Mouse (Mus musculus) liver, adult 2 months (tissue): Measurements from ENCODE around the gene Ogg1. TPM values are rescaled to one million over a fixed set of nuclear protein-coding genes. Genes with fewer than 3 reads are reported as not detected.

Source experiments
- DNase-seq: peaks from one replicate; pipeline ENCODE4 v3.0.0-alpha.2; 2011; ENCODE audit warnings: low read depth, low spot score; ENCODE audit errors: extremely low read depth
- H3K27ac ChIP-seq: fragments of 200-500 bp; replicated peaks from 2 replicates; pipeline ENCODE4 v1.5.1; 2012; ENCODE audit warnings: low read depth, mild to moderate bottlenecking, control low read depth, inconsistent platforms, low read length; ENCODE audit not compliant: insufficient read depth
- H3K27me3 ChIP-seq: fragments of 200-500 bp; 2 replicates; pipeline ENCODE4 v1.6.1; 2012; ENCODE audit warnings: mild to moderate bottlenecking, moderate library complexity, low read length, inconsistent platforms; ENCODE audit not compliant: control insufficient read depth, insufficient read depth
- H3K36me3 ChIP-seq: fragments of 200-500 bp; 2 replicates; pipeline ENCODE4 v1.6.1; 2012; ENCODE audit warnings: low read length, inconsistent platforms; ENCODE audit not compliant: control insufficient read depth, insufficient read depth
- H3K4me1 ChIP-seq: fragments of 200-500 bp; 2 replicates; pipeline ENCODE4 v1.6.1; 2011; ENCODE audit warnings: low read length; ENCODE audit not compliant: control insufficient read depth, insufficient read depth
- H3K4me3 ChIP-seq: fragments of 200-500 bp; 2 replicates; pipeline ENCODE4 v1.5.1; 2011; ENCODE audit warnings: low read depth, mild to moderate bottlenecking, control low read depth, low read length, moderate library complexity; ENCODE audit not compliant: insufficient read depth
- H3K79me2 ChIP-seq: fragments of 200-500 bp; 2 replicates; pipeline ENCODE4 v1.6.1; 2012; ENCODE audit warnings: inconsistent platforms, mild to moderate bottlenecking, low read length, moderate library complexity; ENCODE audit not compliant: control insufficient read depth, insufficient read depth
- H3K9ac ChIP-seq: fragments of 200-500 bp; 2 replicates; pipeline ENCODE4 v1.6.1; 2012; ENCODE audit warnings: low read depth, mild to moderate bottlenecking, control low read depth, inconsistent platforms, low read length
- CTCF ChIP-seq: fragments of 200-500 bp; IDR thresholded peaks from 2 replicates; pipeline ENCODE4 v1.5.1; 2011; ENCODE audit warnings: low read depth, low read length, control low read depth
- POLR2A ChIP-seq: fragments of 200-500 bp; IDR thresholded peaks from 2 replicates; pipeline ENCODE4 v1.6.1; 2011; ENCODE audit warnings: low read length, control low read depth; ENCODE audit not compliant: insufficient read depth; ENCODE audit errors: extremely low read depth
- WGBS: fragments of 180-500 bp; shearing (Covaris S2); methylation state at CpG from one replicate; pipeline ENCODE4 v1.1.7; 2018; 5-methylcytosine and 5-hydroxymethylcytosine counted together
- polyA plus RNA-seq: library from polyadenylated mRNA; depleted of rRNA; stranded (reverse); fragments of >200 nt; gene quantifications from 2 replicates; pipeline ENCODE4 v1.2.3, GENCODE M21; 2012
- total RNA-seq: library from RNA; depleted of rRNA; stranded (reverse); fragments of >200 nt; gene quantifications from 2 replicates; pipeline ENCODE4 v1.2.3, GENCODE M21; 2014

The Ogg1 gene
- total and polyA plus RNA-seq, 2 experiments: 4.8 to 10.4 TPM

DNA sequence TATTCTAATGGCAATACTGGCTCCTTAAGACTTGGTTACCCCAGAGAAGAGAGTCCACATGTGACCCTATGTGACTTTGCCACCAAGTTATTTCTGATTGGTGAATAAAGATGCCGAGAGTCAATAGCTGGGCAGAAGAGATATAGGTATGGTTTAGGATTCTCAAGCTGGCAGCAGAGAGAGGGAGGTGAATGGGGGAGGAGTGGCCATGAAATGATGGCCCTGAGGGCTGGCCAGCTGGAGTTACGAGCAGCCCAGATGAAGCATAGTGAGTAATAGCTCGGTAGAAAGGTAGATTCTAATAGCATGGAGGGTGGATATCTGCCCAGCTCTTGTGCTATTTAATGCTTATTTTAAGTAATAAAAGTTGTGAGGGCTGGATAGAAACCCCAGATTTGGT, 26.0 kb downstream of the Ogg1 start:
- no peak overlapping the region for H3K9ac ChIP-seq

DNA sequence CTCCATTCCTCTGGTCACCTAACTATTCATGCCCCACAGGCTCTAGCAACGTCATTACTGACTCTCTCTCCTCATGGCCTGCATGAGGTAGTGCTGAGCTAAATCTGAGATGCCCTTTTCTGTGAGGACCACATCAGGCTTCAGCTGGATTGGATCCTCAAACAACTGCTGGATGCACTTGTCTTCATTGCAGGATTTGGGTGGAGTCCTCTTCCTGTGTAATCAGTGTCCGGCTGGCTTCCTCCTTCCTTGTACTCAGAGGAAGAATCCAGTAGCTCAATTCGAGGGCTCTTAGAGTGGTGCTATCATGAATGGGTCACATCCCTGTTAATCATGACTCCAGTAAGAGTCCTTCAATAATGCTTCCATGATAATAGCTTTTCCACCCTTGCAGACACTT, 26.9 kb downstream of the Ogg1 start:
- no peak for DNase-seq
- Histone ChIP-seq H3K36me3 (no peaks in the 10 kb centered on the region), H3K27ac (no peak overlapping the region), H3K9ac (no peak overlapping the region), H3K4me3 (no peak overlapping the region), H3K27me3 (no peaks in the 10 kb centered on the region), H3K4me1 (peaks cover 1% of the 10 kb centered on the region; the same call in 1 of the 2 replicates), H3K79me2 (no peaks in the 10 kb centered on the region)
- WGBS: 72% methylated on average over 3 of the region's 3 CpGs
- TF ChIP-seq CTCF: no peak
- no peak for TF ChIP-seq POLR2A

More for the DNA sequence above, 26.0 kb downstream of the Ogg1 start:
- H3K27me3 ChIP-seq: no peaks in the 10 kb centered on the region
- H3K27ac ChIP-seq: no peak overlapping the region
- WGBS: 80% methylated on average over 3 of the region's 3 CpGs
- H3K79me2 ChIP-seq: no peaks in the 10 kb centered on the region
- TF ChIP-seq POLR2A: no peak
- no peak for TF ChIP-seq CTCF
- no peaks in the 10 kb centered on the region for H3K36me3 ChIP-seq
- no peak for DNase-seq
- H3K4me1 ChIP-seq: peaks cover 1% of the 10 kb centered on the region; the same call in 1 of the 2 replicates
- H3K4me3 ChIP-seq: no peak overlapping the region

DNA sequence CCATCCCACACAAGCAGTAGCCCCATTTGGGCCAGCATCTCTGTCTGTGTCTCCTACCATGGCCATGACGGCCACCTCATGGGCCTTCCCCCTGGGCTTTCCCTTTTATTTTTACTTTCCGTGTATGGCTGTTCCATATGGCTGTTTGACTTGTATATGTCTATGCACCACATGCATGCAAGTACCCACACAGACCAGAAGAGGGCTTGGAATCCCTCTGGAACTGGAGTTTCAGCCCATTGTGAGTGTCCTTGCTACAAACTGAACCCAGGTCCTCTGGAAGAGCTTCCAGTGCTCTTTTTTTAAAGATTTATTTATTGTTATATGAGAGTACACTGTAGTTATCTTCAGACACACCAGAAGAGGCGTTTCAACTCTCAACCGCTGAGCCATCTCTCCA, 34.7 kb downstream of the Ogg1 start:
- no peak for DNase-seq
- Histone ChIP-seq H3K27ac (no peak overlapping the region), H3K9ac (no peak overlapping the region), H3K36me3 (no peaks in the 10 kb centered on the region), H3K4me1 (peaks cover 3% of the 10 kb centered on the region), H3K27me3 (no peaks in the 10 kb centered on the region), H3K79me2 (no peaks in the 10 kb centered on the region), H3K4me3 (no peak overlapping the region)
- TF ChIP-seq CTCF: no peak
- no peak for TF ChIP-seq POLR2A
- WGBS: 82% methylated on average over 4 of the region's 4 CpGs

DNA sequence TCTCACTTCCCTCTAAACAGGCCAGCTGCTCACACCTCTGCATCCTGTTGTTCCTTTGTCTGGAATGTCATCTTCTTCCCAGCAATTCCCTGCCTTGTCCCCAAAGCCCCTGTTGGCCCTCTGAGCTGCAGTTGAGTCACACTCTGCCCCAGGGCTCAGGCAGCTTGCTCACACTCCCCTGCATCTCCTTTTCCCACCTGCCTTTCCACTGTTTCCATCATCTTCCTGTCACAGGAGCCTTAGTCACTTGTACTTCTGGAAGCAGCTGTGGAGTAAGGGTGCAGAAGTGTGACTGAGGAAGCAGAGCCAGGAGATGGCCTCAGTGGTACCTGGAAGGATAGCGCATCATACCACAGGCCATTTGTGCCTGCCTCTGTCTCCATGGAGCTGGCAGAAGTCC, 35.5 kb downstream of the Ogg1 start:
- H3K36me3 ChIP-seq: no peaks in the 10 kb centered on the region
- TF ChIP-seq POLR2A (no peak), CTCF (no peak)
- H3K4me3 ChIP-seq: no peak overlapping the region
- WGBS: 96% methylated on average over 1 of the region's 1 CpGs
- no peaks in the 10 kb centered on the region for H3K79me2 ChIP-seq
- H3K27me3 ChIP-seq: no peaks in the 10 kb centered on the region
- no peak overlapping the region for H3K27ac ChIP-seq
- no peak for DNase-seq
- peaks cover 3% of the 10 kb centered on the region for H3K4me1 ChIP-seq
- no peak overlapping the region for H3K9ac ChIP-seq

DNA sequence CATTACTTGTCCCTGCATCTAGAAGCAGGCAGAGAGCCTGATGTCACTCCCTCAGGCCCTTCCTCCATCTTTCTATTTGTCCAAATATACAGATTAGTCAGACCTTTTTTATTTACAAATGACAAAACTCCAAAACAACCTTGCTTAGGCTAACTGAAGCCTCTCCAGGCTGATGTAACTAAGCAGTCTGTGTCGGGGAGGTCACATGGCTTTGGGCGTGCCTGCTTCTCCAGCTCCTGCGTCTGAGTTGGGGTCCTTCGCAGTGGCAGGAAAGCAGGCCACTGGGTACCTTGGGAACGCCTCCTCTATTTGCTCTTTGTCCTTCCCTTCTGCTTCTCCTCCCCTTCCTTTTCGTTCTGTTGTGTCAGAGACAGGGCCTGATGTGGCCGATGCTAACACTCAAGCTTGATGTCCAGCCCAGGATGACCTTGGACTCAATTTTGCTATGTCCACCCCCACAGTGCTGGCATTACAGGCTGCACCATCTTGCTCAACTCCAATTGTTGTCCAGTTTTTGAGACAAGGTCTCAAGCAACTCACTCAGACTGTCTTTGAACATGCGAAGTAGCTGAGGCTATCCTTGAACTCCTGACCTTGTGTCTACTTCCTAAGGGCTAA, 37.9 kb downstream of the Ogg1 start:
- H3K36me3 ChIP-seq: peaks cover 8% of the 10 kb centered on the region
- 50% methylated on average over 8 of the region's 8 CpGs for WGBS
- no peak overlapping the region for H3K9ac ChIP-seq
- H3K79me2 ChIP-seq: no peaks in the 10 kb centered on the region
- H3K27me3 ChIP-seq: no peaks in the 10 kb centered on the region
- no peak overlapping the region for H3K4me3 ChIP-seq
- no peak overlapping the region for H3K27ac ChIP-seq
- peaks cover 3% of the 10 kb centered on the region for H3K4me1 ChIP-seq
- no peak for DNase-seq
- no peak for TF ChIP-seq POLR2A
- TF ChIP-seq CTCF: no peak

DNA sequence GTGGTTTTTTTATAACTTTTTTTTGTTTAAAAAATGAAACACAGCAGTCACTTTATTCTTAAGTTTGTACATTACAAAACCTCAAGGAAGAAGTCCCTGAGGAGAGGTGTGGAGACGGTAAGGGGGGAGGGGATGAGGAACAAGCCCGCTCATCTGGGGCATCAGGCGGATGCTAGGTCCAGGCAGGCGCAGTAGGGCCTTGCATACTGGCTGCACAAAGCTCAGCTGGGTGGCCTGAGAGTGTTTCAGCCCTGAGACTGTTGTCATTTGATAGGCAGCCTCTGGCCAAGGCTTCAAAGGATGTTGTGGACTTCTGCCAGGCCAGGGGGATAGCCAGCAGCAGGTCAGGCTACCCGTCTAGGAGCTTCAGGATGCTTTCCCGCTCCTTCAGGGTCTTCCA, 39.9 kb downstream of the Ogg1 start:
- no peak for DNase-seq
- peaks cover 10% of the 10 kb centered on the region for H3K36me3 ChIP-seq
- 95% methylated on average over 6 of the region's 6 CpGs for WGBS
- no peaks in the 10 kb centered on the region for H3K27me3 ChIP-seq
- H3K27ac ChIP-seq: no peak overlapping the region
- H3K79me2 ChIP-seq: no peaks in the 10 kb centered on the region
- H3K4me3 ChIP-seq: no peak overlapping the region
- TF ChIP-seq POLR2A (no peak), CTCF (no peak)
- H3K4me1 ChIP-seq: peaks cover 3% of the 10 kb centered on the region
- no peak overlapping the region for H3K9ac ChIP-seq
